Mouse (Mus musculus): ENCODE data around the gene Agbl5. TPM values are rescaled to one million over a fixed set of nuclear protein-coding genes. Genes with fewer than 3 reads are reported as not detected.
A peak's percentile ranks its signal among the peaks of the same experiment; 100 is the strongest.

The Agbl5 gene
- polyA plus RNA-seq, 1 experiment from 2014 or later, result 25.3 TPM

- no peaks in the 10 kb centered on the region for H3K4me1 ChIP-seq (ENCODE audit: control insufficient read depth, insufficient read depth, low read length)
- ATAC-seq (ENCODE audit: insufficient read depth, low FRiP score, low TSS enrichment) (0 out of 2 replicates have a peak, but pooled peaks have one; percentile 41), DNase-seq (ENCODE audit: low spot score) (no peak)
- no peak overlapping the region for H3K9ac ChIP-seq (ENCODE audit: low read length)
- H3K36me3 ChIP-seq (ENCODE audit: control insufficient read depth, insufficient read depth, low read length), result no peaks in the 10 kb centered on the region
- H3K9me3 ChIP-seq (ENCODE audit: control insufficient read depth, low read length), result no peaks in the 10 kb centered on the region
- no peak overlapping the region for H3K4me3 ChIP-seq (ENCODE audit: low read depth, low read length)
- H3K27me3 ChIP-seq (ENCODE audit: control insufficient read depth, insufficient read depth, low read length), result no peaks in the 10 kb centered on the region
- H3K4me2 ChIP-seq (ENCODE audit: low read depth), result peak overlapping the region; percentile 29
- H3K27ac ChIP-seq (ENCODE audit: low read depth, low read length), result no peak overlapping the region
- WGBS, result 41% methylated on average over 7 of the region's 7 CpGs
Observed at GRCm38 (mm10) chr5:30927945-30928529, 39.5 kb downstream of the Agbl5 start.

GRCm38 (mm10) chr5:30930121-30930520, 41.6 kb downstream of the Agbl5 start:
- Histone ChIP-seq H3K27ac (ENCODE audit: low read depth, low read length) (no peak overlapping the region), H3K4me1 (ENCODE audit: control insufficient read depth, insufficient read depth, low read length) (no peaks in the 10 kb centered on the region), H3K36me3 (ENCODE audit: control insufficient read depth, insufficient read depth, low read length) (no peaks in the 10 kb centered on the region), H3K4me3 (ENCODE audit: low read depth, low read length) (no peak overlapping the region), H3K27me3 (ENCODE audit: control insufficient read depth, insufficient read depth, low read length) (no peaks in the 10 kb centered on the region), H3K9me3 (ENCODE audit: control insufficient read depth, low read length) (no peaks in the 10 kb centered on the region), H3K9ac (ENCODE audit: low read length) (no peak overlapping the region), H3K4me2 (ENCODE audit: low read depth) (no peak overlapping the region)
- 42% methylated on average over 4 of the region's 4 CpGs for WGBS
- peak; percentile 65 for DNase-seq (ENCODE audit: low spot score)
- no peak for ATAC-seq (ENCODE audit: insufficient read depth, low FRiP score, low TSS enrichment)

- DNase-seq (ENCODE audit: low spot score), result no peak
- Histone ChIP-seq H3K9me3 (ENCODE audit: control insufficient read depth, low read length) (no peaks in the 10 kb centered on the region), H3K27me3 (ENCODE audit: control insufficient read depth, insufficient read depth, low read length) (no peaks in the 10 kb centered on the region), H3K36me3 (ENCODE audit: control insufficient read depth, insufficient read depth, low read length) (no peaks in the 10 kb centered on the region), H3K4me3 (ENCODE audit: low read depth, low read length) (no peak overlapping the region), H3K27ac (ENCODE audit: low read depth, low read length) (no peak overlapping the region), H3K9ac (ENCODE audit: low read length) (no peak overlapping the region), H3K4me1 (ENCODE audit: control insufficient read depth, insufficient read depth, low read length) (no peaks in the 10 kb centered on the region), H3K4me2 (ENCODE audit: low read depth) (no peak overlapping the region)
- no peak for ATAC-seq (ENCODE audit: insufficient read depth, low FRiP score, low TSS enrichment)
- WGBS, result 86% methylated on average over 6 of the region's 6 CpGs
Observed at GRCm38 (mm10) chr5:30930846-30931245, 42.4 kb downstream of the Agbl5 start.

GRCm38 (mm10) chr5:30931378-30931777, 42.9 kb downstream of the Agbl5 start:
- H3K27me3 ChIP-seq (ENCODE audit: control insufficient read depth, insufficient read depth, low read length), result no peaks in the 10 kb centered on the region
- H3K4me3 ChIP-seq (ENCODE audit: low read depth, low read length), result no peak overlapping the region
- no peak for ATAC-seq (ENCODE audit: insufficient read depth, low FRiP score, low TSS enrichment)
- no peaks in the 10 kb centered on the region for H3K9me3 ChIP-seq (ENCODE audit: control insufficient read depth, low read length)
- H3K4me2 ChIP-seq (ENCODE audit: low read depth), result no peak overlapping the region
- DNase-seq (ENCODE audit: low spot score), result no peak
- WGBS, result 92% methylated on average over 4 of the region's 4 CpGs
- H3K4me1 ChIP-seq (ENCODE audit: control insufficient read depth, insufficient read depth, low read length), result no peaks in the 10 kb centered on the region
- no peaks in the 10 kb centered on the region for H3K36me3 ChIP-seq (ENCODE audit: control insufficient read depth, insufficient read depth, low read length)
- no peak overlapping the region for H3K27ac ChIP-seq (ENCODE audit: low read depth, low read length)
- H3K9ac ChIP-seq (ENCODE audit: low read length), result no peak overlapping the region

GRCm38 (mm10) chr5:30933705-30934104, 45.2 kb downstream of the Agbl5 start:
- Histone ChIP-seq H3K4me2 (ENCODE audit: low read depth) (no peak overlapping the region), H3K4me3 (ENCODE audit: low read depth, low read length) (no peak overlapping the region), H3K27ac (ENCODE audit: low read depth, low read length) (no peak overlapping the region), H3K9me3 (ENCODE audit: control insufficient read depth, low read length) (no peaks in the 10 kb centered on the region), H3K9ac (ENCODE audit: low read length) (no peak overlapping the region), H3K4me1 (ENCODE audit: control insufficient read depth, insufficient read depth, low read length) (no peaks in the 10 kb centered on the region), H3K27me3 (ENCODE audit: control insufficient read depth, insufficient read depth, low read length) (no peaks in the 10 kb centered on the region), H3K36me3 (ENCODE audit: control insufficient read depth, insufficient read depth, low read length) (no peaks in the 10 kb centered on the region)
- DNase-seq (ENCODE audit: low spot score) (no peak), ATAC-seq (ENCODE audit: insufficient read depth, low FRiP score, low TSS enrichment) (no peak)
- 65% methylated on average over 5 of the region's 5 CpGs for WGBS

- WGBS, result 90% methylated on average over 5 of the region's 5 CpGs
- H3K27me3 ChIP-seq (ENCODE audit: control insufficient read depth, insufficient read depth, low read length), result no peaks in the 10 kb centered on the region
Observed at GRCm38 (mm10) chr5:30934725-30935461, 46.4 kb downstream of the Agbl5 start.

GRCm38 (mm10) chr5:30943004-30943403, 54.5 kb downstream of the Agbl5 start:
- Histone ChIP-seq H3K4me1 (ENCODE audit: control insufficient read depth, insufficient read depth, low read length) (no peaks in the 10 kb centered on the region), H3K36me3 (ENCODE audit: control insufficient read depth, insufficient read depth, low read length) (no peaks in the 10 kb centered on the region), H3K9ac (ENCODE audit: low read length) (no peak overlapping the region), H3K9me3 (ENCODE audit: control insufficient read depth, low read length) (no peaks in the 10 kb centered on the region), H3K4me2 (ENCODE audit: low read depth) (no peak overlapping the region), H3K4me3 (ENCODE audit: low read depth, low read length) (no peak overlapping the region), H3K27ac (ENCODE audit: low read depth, low read length) (no peak overlapping the region), H3K27me3 (ENCODE audit: control insufficient read depth, insufficient read depth, low read length) (no peaks in the 10 kb centered on the region)
- no peak for DNase-seq (ENCODE audit: low spot score)
- ATAC-seq (ENCODE audit: insufficient read depth, low FRiP score, low TSS enrichment), result no peak
- 89% methylated on average over 2 of the region's 2 CpGs for WGBS

More at GRCm38 (mm10) chr5:30934725-30935461, 46.4 kb downstream of the Agbl5 start:
- no peak overlapping the region for H3K9ac ChIP-seq (ENCODE audit: low read length)
- no peaks in the 10 kb centered on the region for H3K9me3 ChIP-seq (ENCODE audit: control insufficient read depth, low read length)
- no peak overlapping the region for H3K27ac ChIP-seq (ENCODE audit: low read depth, low read length)
- H3K4me3 ChIP-seq (ENCODE audit: low read depth, low read length), result no peak overlapping the region
- no peaks in the 10 kb centered on the region for H3K4me1 ChIP-seq (ENCODE audit: control insufficient read depth, insufficient read depth, low read length)
- no peak overlapping the region for H3K4me2 ChIP-seq (ENCODE audit: low read depth)
- H3K36me3 ChIP-seq (ENCODE audit: control insufficient read depth, insufficient read depth, low read length), result no peaks in the 10 kb centered on the region
- ATAC-seq (ENCODE audit: insufficient read depth, low FRiP score, low TSS enrichment), result no peak
- DNase-seq (ENCODE audit: low spot score), result no peak

- H3K27me3 ChIP-seq (ENCODE audit: control insufficient read depth, insufficient read depth, low read length), result no peaks in the 10 kb centered on the region
- ATAC-seq (ENCODE audit: insufficient read depth, low FRiP score, low TSS enrichment), result no peak
Observed at GRCm38 (mm10) chr5:30944344-30944743, 55.9 kb downstream of the Agbl5 start.

More at GRCm38 (mm10) chr5:30944344-30944743, 55.9 kb downstream of the Agbl5 start:
- no peaks in the 10 kb centered on the region for H3K36me3 ChIP-seq (ENCODE audit: control insufficient read depth, insufficient read depth, low read length)
- H3K27ac ChIP-seq (ENCODE audit: low read depth, low read length), result no peak overlapping the region
- no peak for DNase-seq (ENCODE audit: low spot score)
- no peak overlapping the region for H3K4me2 ChIP-seq (ENCODE audit: low read depth)
- no peaks in the 10 kb centered on the region for H3K9me3 ChIP-seq (ENCODE audit: control insufficient read depth, low read length)
- no peak overlapping the region for H3K4me3 ChIP-seq (ENCODE audit: low read depth, low read length)
- WGBS, result 89% methylated on average over 6 of the region's 6 CpGs
- H3K4me1 ChIP-seq (ENCODE audit: control insufficient read depth, insufficient read depth, low read length), result no peaks in the 10 kb centered on the region
- H3K9ac ChIP-seq (ENCODE audit: low read length), result no peak overlapping the region
